Mouse (Mus musculus) heart, adult 2 months (tissue): ENCODE measurements at regions not wholly inside any gene's neighbourhood (a gene's known extent, or its start where the extent isn't known, plus 50 kb on each side); places are given as distances from the start of the nearest gene placed in this dataset.

ENCODE experiments used
- CTCF ChIP-seq: fragments of 200-600 bp; IDR thresholded peaks from 2 replicates; pipeline ENCODE4 v1.8.1; 2022; ENCODE audit warnings: antibody characterized with exemption, mild to moderate bottlenecking, moderate library complexity
- POLR2A ChIP-seq: fragments of 200-500 bp; IDR thresholded peaks from 2 replicates; pipeline ENCODE4 v1.6.1; 2011; ENCODE audit warnings: mild to moderate bottlenecking, low read depth, low read length, control low read depth; ENCODE audit not compliant: insufficient read depth

DNA sequence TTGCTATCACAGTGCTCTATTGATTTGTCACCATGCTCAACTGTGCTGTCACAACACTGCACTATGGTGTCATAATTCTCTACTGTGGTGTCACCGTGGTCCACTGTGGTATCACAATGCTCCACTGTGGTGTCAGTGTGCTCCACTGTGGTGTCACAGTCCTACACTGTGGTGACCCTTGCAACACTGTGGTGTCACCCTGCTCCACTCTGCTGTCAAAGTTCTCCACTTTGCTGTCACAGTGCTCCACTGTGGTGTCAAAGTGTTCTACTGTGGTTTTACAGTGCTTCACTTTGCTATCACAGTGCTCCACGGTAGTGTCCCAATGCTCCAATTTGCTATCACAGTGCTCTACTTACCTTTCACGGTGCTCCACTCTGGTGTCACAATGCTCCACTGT is 74.3 kb upstream of the Trpm1 start:
- no peak for TF ChIP-seq POLR2A
- no peak for TF ChIP-seq CTCF
